7 mouse cellular contexts compared by ENCODE assay signal in genomic region chr11:88098021-88098729, GRCm38 (mm10). TPM values are rescaled to one million over a fixed set of nuclear protein-coding genes. Genes with fewer than 3 reads are reported as not detected.
DNase-seq lines count a peak whose midpoint lies in the region; ATAC-seq and TF ChIP-seq lines count a peak whose summit lies in the region.

Gene Cuedc1, plus strand, starts transcription at chr11:88098058.

- no peak for TF ChIP-seq POLR2A in thymus, adult 2 months (IDR thresholded peaks at IDR 0.05; ENCODE audit: control insufficient read depth, extremely low read depth, insufficient read depth, low read length, poor library complexity)

- H3K4me2 ChIP-seq in forebrain, embryonic 12.5 days, result peak within 1 kb of the TSS; percentile 88
- H3K4me2 ChIP-seq in liver, embryonic 13.5 days, result peak within 1 kb of the TSS; percentile 73

- ATAC-seq in forebrain, embryonic 12.5 days (ENCODE audit: low FRiP score), result no peak
- no peak for ATAC-seq in liver, embryonic 13.5 days (ENCODE audit: low read depth)
- no peak; the same call in 1 of the 2 replicates for ATAC-seq in megakaryocyte progenitor cell, adult 5-6 weeks (replicated peaks; ENCODE audit: poor library complexity)

- WGBS in thymus, adult 2 months, result 47% methylated on average over 17 of the region's 17 CpGs
- 28% methylated on average over 17 of the region's 17 CpGs for WGBS in forebrain, embryonic 12.5 days
- WGBS in hindbrain, embryonic 10.5 days, result 26% methylated on average over 17 of the region's 17 CpGs
- WGBS in liver, embryonic 13.5 days (ENCODE audit: insufficient replicate concordance), result 15% methylated on average over 17 of the region's 17 CpGs

- DNase-seq in thymus, adult 2 months, result no peak
- DNase-seq in thymus, postnatal 10 days (ENCODE audit: low spot score in 2 of 2), result no peak
- no peak for DNase-seq in hindbrain, embryonic 10.5 days (ENCODE audit: low spot score)
- no peak for DNase-seq in liver, embryonic 13.5 days
- no peak for DNase-seq in kidney, postnatal 4 days

- H3K4me3 ChIP-seq in thymus, adult 2 months (ENCODE audit: control insufficient read depth, insufficient read depth, low read length), result peak within 1 kb of the TSS; percentile 82
- H3K4me3 ChIP-seq in forebrain, embryonic 12.5 days (replicated peaks), result peak within 1 kb of the TSS; percentile 91
- peak within 1 kb of the TSS; percentile 97 for H3K4me3 ChIP-seq in hindbrain, embryonic 10.5 days
- H3K4me3 ChIP-seq in liver, embryonic 13.5 days (replicated peaks), result peak within 1 kb of the TSS; percentile 62

- peaks cover 11% of the 10 kb centered on the region for H3K4me1 ChIP-seq in thymus, adult 2 months (replicated peaks; ENCODE audit: control insufficient read depth, insufficient read depth, low read length)
- H3K4me1 ChIP-seq in forebrain, embryonic 12.5 days, result peaks cover 37% of the 10 kb centered on the region
- H3K4me1 ChIP-seq in hindbrain, embryonic 10.5 days (replicated peaks), result peaks cover 61% of the 10 kb centered on the region
- peaks cover 28% of the 10 kb centered on the region for H3K4me1 ChIP-seq in liver, embryonic 13.5 days (replicated peaks)

- no peaks in the 10 kb centered on the region for H3K9me3 ChIP-seq in forebrain, embryonic 12.5 days
- H3K9me3 ChIP-seq in hindbrain, embryonic 10.5 days, result no peaks in the 10 kb centered on the region
- H3K9me3 ChIP-seq in liver, embryonic 13.5 days (replicated peaks), result no peaks in the 10 kb centered on the region

- no peak for TF ChIP-seq CTCF in thymus, adult 2 months (IDR thresholded peaks at IDR 0.05; ENCODE audit: borderline replicate concordance, control insufficient read depth, extremely low read depth, insufficient read depth, low read length, poor library complexity)

- H3K36me3 ChIP-seq in thymus, adult 2 months (ENCODE audit: control insufficient read depth, insufficient read depth, low read length), result no peaks in the 10 kb centered on the region
- H3K36me3 ChIP-seq in forebrain, embryonic 12.5 days (replicated peaks), result no peaks in the 10 kb centered on the region
- peaks cover 17% of the 10 kb centered on the region for H3K36me3 ChIP-seq in hindbrain, embryonic 10.5 days
- H3K36me3 ChIP-seq in liver, embryonic 13.5 days, result no peaks in the 10 kb centered on the region

- H3K27ac ChIP-seq in thymus, adult 2 months (ENCODE audit: control insufficient read depth, insufficient read depth, low read length), result no peak within 1 kb of the TSS
- peak within 1 kb of the TSS; percentile 92 for H3K27ac ChIP-seq in forebrain, embryonic 12.5 days
- H3K27ac ChIP-seq in hindbrain, embryonic 10.5 days, result peak within 1 kb of the TSS; percentile 100
- H3K27ac ChIP-seq in liver, embryonic 13.5 days, result no peak within 1 kb of the TSS

- H3K9ac ChIP-seq in forebrain, embryonic 12.5 days, result peak within 1 kb of the TSS; percentile 98
- peak within 1 kb of the TSS; percentile 60 for H3K9ac ChIP-seq in liver, embryonic 13.5 days

- H3K27me3 ChIP-seq in thymus, adult 2 months (ENCODE audit: control insufficient read depth, insufficient read depth, low read length), result no peaks in the 10 kb centered on the region
- H3K27me3 ChIP-seq in forebrain, embryonic 12.5 days, result peaks cover 19% of the 10 kb centered on the region; the same call in 1 of the 2 replicates
- peaks cover 13% of the 10 kb centered on the region for H3K27me3 ChIP-seq in hindbrain, embryonic 10.5 days (ENCODE audit: insufficient read depth, poor library complexity, severe bottlenecking)
- peaks cover 79% of the 10 kb centered on the region for H3K27me3 ChIP-seq in liver, embryonic 13.5 days

RNA-seq across cellular contexts. Expression of gene Cuedc1, which starts in this region (rescaled TPM):
- polyA plus RNA-seq in thymus, adult 2 months (2012; rRNA removed), result 13.8 and 15.5 TPM in 2 replicates
- polyA plus RNA-seq in forebrain, embryonic 12.5 days (2016; fragmentation: Nextera tagmentation; extraction: Ambion mirVana), result 41.1 and 42.5 TPM in 2 replicates
- 20.5 and 27.1 TPM in 2 replicates for polyA plus RNA-seq in hindbrain, embryonic 10.5 days (2016; fragmentation: Nextera tagmentation; extraction: Ambion mirVana)
- 1.6 and 1.8 TPM in 2 replicates for polyA plus RNA-seq in liver, embryonic 13.5 days (2015; fragmentation: Nextera tagmentation; extraction: Ambion mirVana)
- 0.73 and 3.7 TPM in 2 replicates for total RNA-seq in megakaryocyte progenitor cell, adult 5-6 weeks (2015)
- 0.12 and 1.0 TPM in 2 replicates for total RNA-seq in megakaryocyte progenitor cell, adult 5-6 weeks (2017)

Comparison
In these comparisons a context has a peak if more than half of its experiments do, and no peak if none do; other contexts are left out.
1. H3K27ac ChIP-seq: peak in forebrain, embryonic 12.5 days (single experiment) and hindbrain, embryonic 10.5 days (single experiment); none in thymus, adult 2 months (single experiment) and liver, embryonic 13.5 days (single experiment).
2. Peak in every context shown above with its lines, with median percentiles within 50 percentile points of each other: H3K4me3 ChIP-seq.